Mouse (Mus musculus): ENCODE measurements at regions not wholly inside any gene's neighbourhood (a gene's known extent, or its start where the extent isn't known, plus 50 kb on each side); places are given as distances from the start of the nearest gene placed in this dataset.

DNA sequence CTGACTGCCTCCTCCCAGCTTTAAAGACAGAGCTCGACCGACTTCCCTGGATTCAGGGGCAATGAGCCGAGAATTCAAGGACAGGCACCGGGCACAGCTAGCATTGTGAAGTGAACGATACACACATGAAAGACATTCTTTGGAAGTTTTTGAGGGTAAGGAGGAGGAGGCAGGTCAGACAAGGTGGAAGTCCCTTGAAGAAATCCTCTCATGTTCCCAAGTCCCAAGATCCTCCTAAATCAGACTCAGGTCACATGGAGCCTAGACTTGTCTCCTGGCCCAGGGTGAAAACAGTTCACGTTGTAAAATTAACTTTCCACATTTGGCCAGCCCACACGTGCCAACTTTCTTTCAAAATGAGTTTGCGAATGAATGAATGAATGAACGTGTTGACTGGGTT is 196.2 kb downstream of the C1d start:
- no peak overlapping the region for H3K4me2 ChIP-seq (replicated peaks; ENCODE audit: low read depth, low read length, severe bottlenecking)
- H3K9me3 ChIP-seq (ENCODE audit: control insufficient read depth, low read length) = no peaks in the 10 kb centered on the region
- ATAC-seq (ENCODE audit: low FRiP score, low read depth) (no peak), DNase-seq (ENCODE audit: low spot score) (no peak)
- H3K4me3 ChIP-seq (replicated peaks; ENCODE audit: low read length) = no peak overlapping the region
- 51% methylated on average over 9 of the region's 9 CpGs for WGBS
- no peaks in the 10 kb centered on the region for H3K36me3 ChIP-seq (ENCODE audit: control insufficient read depth, insufficient read depth, low read length)
- no peak for TF ChIP-seq POLR2A (IDR thresholded peaks at IDR 0.05; ENCODE audit: borderline replicate concordance, extremely low read depth, insufficient read depth, insufficient read length)
- no peak overlapping the region for H3K9ac ChIP-seq (ENCODE audit: low read depth, low read length, severe bottlenecking)
- no peaks in the 10 kb centered on the region; the same call in 1 of the 2 replicates for H3K27me3 ChIP-seq (ENCODE audit: control insufficient read depth, insufficient read depth, low read length)
- H3K27ac ChIP-seq (replicated peaks; ENCODE audit: low read depth, low read length) = no peak overlapping the region
- H3K4me1 ChIP-seq (ENCODE audit: control insufficient read depth, insufficient read depth, low read length) = 0 out of 2 replicates have a peak, but pooled peaks cover 3% of the 10 kb centered on the region

DNA sequence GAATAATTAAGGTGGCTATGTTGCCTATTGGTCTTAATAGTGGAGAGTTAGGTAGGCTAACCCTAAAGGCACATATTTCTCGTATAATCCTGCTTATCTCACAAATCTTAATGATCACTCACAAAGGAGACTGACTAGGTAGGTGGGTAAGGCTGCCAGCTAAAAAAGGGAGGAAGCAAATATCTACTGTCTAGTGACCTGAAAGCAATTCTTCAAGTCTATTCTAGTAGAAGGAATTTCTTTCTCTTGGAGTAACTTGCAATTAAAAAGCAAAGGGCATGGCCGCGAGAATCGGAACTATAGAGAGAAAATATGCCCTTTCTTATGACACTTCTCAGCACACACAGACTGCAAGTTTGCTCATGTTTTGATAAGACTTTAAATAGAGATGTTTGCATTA is 201.6 kb downstream of the C1d start:
- no peak overlapping the region for H3K9ac ChIP-seq (ENCODE audit: low read depth, low read length, severe bottlenecking)

DNA sequence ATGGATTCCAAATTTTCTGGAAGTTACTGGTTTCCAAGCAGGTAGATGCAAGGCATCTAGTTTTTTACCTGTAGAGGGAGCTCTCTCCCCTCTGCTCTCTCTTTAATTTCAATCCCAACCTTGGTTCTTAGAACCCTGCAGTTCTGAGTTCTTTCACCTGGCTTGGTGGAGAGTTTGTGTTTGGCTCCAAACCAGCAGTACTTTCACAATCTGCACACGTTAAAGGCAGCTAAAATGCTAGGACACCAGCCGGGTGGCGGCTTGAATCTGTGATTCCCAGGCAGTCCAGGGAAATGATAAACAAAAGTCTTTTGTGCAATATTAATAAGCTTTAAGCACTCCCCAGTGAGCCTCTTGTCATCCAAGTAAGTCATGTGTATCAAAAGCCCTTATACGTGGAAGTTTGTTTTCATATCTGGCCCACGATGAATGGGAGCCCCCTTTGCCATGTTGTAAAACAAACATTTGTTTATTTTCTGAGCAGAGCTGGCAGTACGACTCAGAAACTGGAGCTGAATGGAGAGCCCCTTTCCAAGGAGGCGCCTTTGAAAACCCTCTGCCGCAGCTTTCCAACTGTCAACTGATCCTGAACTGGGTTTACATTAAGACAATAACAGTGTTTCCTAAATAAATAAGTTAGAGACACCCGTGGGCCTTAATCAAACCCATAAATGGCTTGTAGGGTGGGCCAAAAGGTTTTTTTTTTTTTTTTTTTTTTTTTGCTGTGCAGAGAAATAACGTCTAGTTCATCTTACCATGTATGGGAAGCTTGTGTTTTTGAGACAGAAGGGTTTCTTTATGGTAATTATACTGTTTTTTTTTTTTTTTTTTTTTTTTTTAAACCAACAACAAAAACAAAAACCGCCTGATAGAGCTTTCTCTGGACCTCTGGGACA is 202.9 kb downstream of the C1d start:
- no peak overlapping the region for H3K9ac ChIP-seq (ENCODE audit: low read depth, low read length, severe bottlenecking)
- H3K27me3 ChIP-seq (ENCODE audit: control insufficient read depth, insufficient read depth, low read length) = peaks cover 3% of the 10 kb centered on the region; the same call in 1 of the 2 replicates
- H3K4me1 ChIP-seq (ENCODE audit: control insufficient read depth, insufficient read depth, low read length) = peaks cover 6% of the 10 kb centered on the region; the same call in 1 of the 2 replicates
- ATAC-seq (ENCODE audit: low FRiP score, low read depth) = peak; percentile 44; the same call in 1 of the 2 replicates
- no peaks in the 10 kb centered on the region for H3K36me3 ChIP-seq (ENCODE audit: control insufficient read depth, insufficient read depth, low read length)
- no peak overlapping the region for H3K27ac ChIP-seq (replicated peaks; ENCODE audit: low read depth, low read length)
- 24% methylated on average over 11 of the region's 11 CpGs for WGBS
- no peak for TF ChIP-seq POLR2A (IDR thresholded peaks at IDR 0.05; ENCODE audit: borderline replicate concordance, extremely low read depth, insufficient read depth, insufficient read length)
- no peaks in the 10 kb centered on the region for H3K9me3 ChIP-seq (ENCODE audit: control insufficient read depth, low read length)
- DNase-seq (ENCODE audit: low spot score) = peak; percentile 79
- H3K4me2 ChIP-seq (replicated peaks; ENCODE audit: low read depth, low read length, severe bottlenecking) = peak overlapping the region; percentile 24; the same call in 1 of the 2 replicates
- H3K4me3 ChIP-seq (replicated peaks; ENCODE audit: low read length) = no peak overlapping the region

More for the DNA sequence above, 201.6 kb downstream of the C1d start:
- Histone ChIP-seq H3K27me3 (ENCODE audit: control insufficient read depth, insufficient read depth, low read length) (peaks cover 3% of the 10 kb centered on the region; the same call in 1 of the 2 replicates), H3K9me3 (ENCODE audit: control insufficient read depth, low read length) (no peaks in the 10 kb centered on the region), H3K36me3 (ENCODE audit: control insufficient read depth, insufficient read depth, low read length) (no peaks in the 10 kb centered on the region), H3K4me2 (replicated peaks; ENCODE audit: low read depth, low read length, severe bottlenecking) (no peak overlapping the region), H3K4me1 (ENCODE audit: control insufficient read depth, insufficient read depth, low read length) (peaks cover 6% of the 10 kb centered on the region; the same call in 1 of the 2 replicates), H3K27ac (replicated peaks; ENCODE audit: low read depth, low read length) (no peak overlapping the region), H3K4me3 (replicated peaks; ENCODE audit: low read length) (no peak overlapping the region)
- DNase-seq (ENCODE audit: low spot score) (no peak), ATAC-seq (ENCODE audit: low FRiP score, low read depth) (no peak)
- no peak for TF ChIP-seq POLR2A (IDR thresholded peaks at IDR 0.05; ENCODE audit: borderline replicate concordance, extremely low read depth, insufficient read depth, insufficient read length)
- WGBS = 66% methylated on average over 4 of the region's 4 CpGs

DNA sequence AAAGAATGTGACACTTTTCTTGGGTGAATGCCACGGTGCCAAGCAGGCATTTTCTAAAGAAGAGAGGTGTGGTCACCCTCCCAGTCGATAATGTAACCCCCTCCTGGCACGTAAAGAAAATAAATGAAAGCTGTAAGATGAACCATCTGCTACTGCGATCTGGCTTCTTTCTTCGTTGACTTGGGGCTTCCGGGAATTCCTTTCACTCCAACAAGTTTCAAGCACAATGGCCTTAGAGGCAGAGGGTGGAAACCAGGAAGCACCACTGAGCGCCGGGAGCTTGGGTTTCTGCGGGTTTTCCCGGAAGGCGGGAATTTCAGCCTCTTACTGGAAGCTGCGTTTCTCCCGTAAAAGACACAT is 203.5 kb downstream of the C1d start:
- H3K9me3 ChIP-seq (ENCODE audit: control insufficient read depth, low read length) = no peaks in the 10 kb centered on the region
- H3K27ac ChIP-seq (replicated peaks; ENCODE audit: low read depth, low read length) = no peak overlapping the region
- peaks cover 6% of the 10 kb centered on the region; the same call in 1 of the 2 replicates for H3K4me1 ChIP-seq (ENCODE audit: control insufficient read depth, insufficient read depth, low read length)
- no peak overlapping the region for H3K9ac ChIP-seq (ENCODE audit: low read depth, low read length, severe bottlenecking)
- H3K36me3 ChIP-seq (ENCODE audit: control insufficient read depth, insufficient read depth, low read length) = no peaks in the 10 kb centered on the region
- DNase-seq (ENCODE audit: low spot score) (peak; percentile 27), ATAC-seq (ENCODE audit: low FRiP score, low read depth) (no peak)
- WGBS = 6% methylated on average over 13 of the region's 13 CpGs
- H3K4me3 ChIP-seq (replicated peaks; ENCODE audit: low read length) = no peak overlapping the region
- no peak for TF ChIP-seq POLR2A (IDR thresholded peaks at IDR 0.05; ENCODE audit: borderline replicate concordance, extremely low read depth, insufficient read depth, insufficient read length)
- H3K4me2 ChIP-seq (replicated peaks; ENCODE audit: low read depth, low read length, severe bottlenecking) = peak overlapping the region; percentile 24; the same call in 1 of the 2 replicates
- peaks cover 3% of the 10 kb centered on the region; the same call in 1 of the 2 replicates for H3K27me3 ChIP-seq (ENCODE audit: control insufficient read depth, insufficient read depth, low read length)

DNA sequence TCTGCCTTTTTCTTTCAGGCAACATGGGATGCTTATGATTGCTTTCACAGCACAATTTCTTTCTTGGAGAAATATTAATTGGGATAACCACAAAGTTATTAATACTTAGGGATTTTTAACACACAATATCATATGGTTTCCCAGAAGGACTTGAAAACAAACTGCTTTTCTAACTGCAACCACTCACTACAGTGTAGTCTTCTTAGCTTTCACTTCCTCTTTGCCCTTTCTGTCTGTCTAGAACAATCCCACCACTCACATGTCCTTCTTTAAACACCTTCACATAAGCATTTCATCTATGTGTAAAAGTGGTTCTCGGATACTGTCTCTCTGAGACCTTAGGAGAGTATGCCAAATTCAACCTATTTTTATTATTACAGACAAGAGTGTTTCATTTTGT is 204.3 kb downstream of the C1d start:
- no peak overlapping the region for H3K9ac ChIP-seq (ENCODE audit: low read depth, low read length, severe bottlenecking)
- peaks cover 6% of the 10 kb centered on the region; the same call in 1 of the 2 replicates for H3K4me1 ChIP-seq (ENCODE audit: control insufficient read depth, insufficient read depth, low read length)
- DNase-seq (ENCODE audit: low spot score) (no peak), ATAC-seq (ENCODE audit: low FRiP score, low read depth) (no peak)
- no peak overlapping the region for H3K4me2 ChIP-seq (replicated peaks; ENCODE audit: low read depth, low read length, severe bottlenecking)
- H3K36me3 ChIP-seq (ENCODE audit: control insufficient read depth, insufficient read depth, low read length) = no peaks in the 10 kb centered on the region
- no peaks in the 10 kb centered on the region for H3K9me3 ChIP-seq (ENCODE audit: control insufficient read depth, low read length)
- TF ChIP-seq POLR2A (IDR thresholded peaks at IDR 0.05; ENCODE audit: borderline replicate concordance, extremely low read depth, insufficient read depth, insufficient read length) = no peak
- no peak overlapping the region for H3K4me3 ChIP-seq (replicated peaks; ENCODE audit: low read length)
- 73% methylated on average over 1 of the region's 1 CpGs for WGBS
- H3K27ac ChIP-seq (replicated peaks; ENCODE audit: low read depth, low read length) = no peak overlapping the region
- peaks cover 3% of the 10 kb centered on the region; the same call in 1 of the 2 replicates for H3K27me3 ChIP-seq (ENCODE audit: control insufficient read depth, insufficient read depth, low read length)
